Mouse (Mus musculus): Measurements from ENCODE around the gene Smim13.
"Not testable (repeated sequence)": the region's sequence is repeated elsewhere in the genome, so short reads cannot be mapped to it uniquely, and the experiment has no call there.

Gene Smim13

GRCm38 (mm10) chr13:41249538-41250317, at the start of gene Smim13:
Smim13 (plus strand) TSS chr13:41249844.
- peak; percentile 98 for DNase-seq

GRCm38 (mm10) chr13:41200861-41201260, 48.8 kb upstream of the Smim13 start:
- no peak for DNase-seq

GRCm38 (mm10) chr13:41203289-41203688, 46.4 kb upstream of the Smim13 start:
- DNase-seq: no peak

GRCm38 (mm10) chr13:41203691-41204090, 46.0 kb upstream of the Smim13 start:
- DNase-seq: no peak

GRCm38 (mm10) chr13:41205568-41205967, 44.1 kb upstream of the Smim13 start:
- DNase-seq: not testable (repeated sequence)

- DNase-seq: peak; percentile 60
Measured at GRCm38 (mm10) chr13:41206241-41206640, 43.4 kb upstream of the Smim13 start.

GRCm38 (mm10) chr13:41211276-41211675, 38.4 kb upstream of the Smim13 start:
- no peak for DNase-seq

- no peak for DNase-seq
Measured at GRCm38 (mm10) chr13:41212558-41213322, 36.9 kb upstream of the Smim13 start.

GRCm38 (mm10) chr13:41215669-41216068, 34.0 kb upstream of the Smim13 start:
- DNase-seq: no peak

- no peak for DNase-seq
Measured at GRCm38 (mm10) chr13:41216236-41216635, 33.4 kb upstream of the Smim13 start.

GRCm38 (mm10) chr13:41219056-41219455, 30.6 kb upstream of the Smim13 start:
- no peak for DNase-seq

- DNase-seq: peak; percentile 28
Measured at GRCm38 (mm10) chr13:41219687-41220303, 29.8 kb upstream of the Smim13 start.

- DNase-seq: peak; percentile 51
Measured at GRCm38 (mm10) chr13:41220304-41220834, 29.3 kb upstream of the Smim13 start, which contains the start of gene Elovl2. Elovl2 (minus strand) TSS chr13:41220405.

GRCm38 (mm10) chr13:41226513-41226912, 23.1 kb upstream of the Smim13 start:
- DNase-seq: no peak

- no peak for DNase-seq
Measured at GRCm38 (mm10) chr13:41228060-41228459, 21.6 kb upstream of the Smim13 start.

GRCm38 (mm10) chr13:41230256-41230655, 19.4 kb upstream of the Smim13 start:
- DNase-seq: no peak

- DNase-seq: peak; percentile 34
Measured at GRCm38 (mm10) chr13:41231389-41231983, 18.2 kb upstream of the Smim13 start.

GRCm38 (mm10) chr13:41232209-41232608, 17.4 kb upstream of the Smim13 start:
- no peak for DNase-seq

GRCm38 (mm10) chr13:41233241-41233640, 16.4 kb upstream of the Smim13 start:
- no peak for DNase-seq

- DNase-seq: no peak
Measured at GRCm38 (mm10) chr13:41235181-41235580, 14.5 kb upstream of the Smim13 start.

- DNase-seq: no peak
Measured at GRCm38 (mm10) chr13:41235845-41236741, 13.6 kb upstream of the Smim13 start.

All from right cerebral cortex, adult 18-20 months (tissue).